Mouse (Mus musculus) lung, postnatal 25 days (tissue): ENCODE results near the gene Plscr1.

Source experiments
- DNase-seq: peaks from one replicate; pipeline ENCODE4 v3.0.0; 2022; ENCODE audit warnings: low spot score

Plscr1 gene

DNA sequence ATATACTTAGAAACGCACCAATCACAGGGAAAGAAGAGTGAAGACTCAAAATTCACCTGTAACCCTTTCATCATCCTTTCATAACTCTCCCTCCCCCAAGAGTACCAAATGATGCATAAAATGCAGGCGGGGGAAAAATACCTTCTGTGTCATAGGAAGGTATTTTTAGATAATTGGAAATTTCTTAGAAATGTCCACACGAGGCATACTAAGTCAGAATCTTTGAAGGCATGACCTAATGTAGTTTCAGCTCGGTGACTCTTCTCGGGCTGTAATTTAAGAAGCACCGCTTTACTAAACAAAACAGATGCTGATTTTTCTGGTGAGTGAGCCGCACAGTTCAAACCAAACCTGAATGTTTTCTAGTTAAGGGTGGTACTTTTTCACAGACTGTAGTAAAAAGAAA lies at the start of gene Plscr1:
TSS of gene Plscr1 (plus strand) at position 304 of the 406 bp plus-strand sequence.
- no peak for DNase-seq

DNA sequence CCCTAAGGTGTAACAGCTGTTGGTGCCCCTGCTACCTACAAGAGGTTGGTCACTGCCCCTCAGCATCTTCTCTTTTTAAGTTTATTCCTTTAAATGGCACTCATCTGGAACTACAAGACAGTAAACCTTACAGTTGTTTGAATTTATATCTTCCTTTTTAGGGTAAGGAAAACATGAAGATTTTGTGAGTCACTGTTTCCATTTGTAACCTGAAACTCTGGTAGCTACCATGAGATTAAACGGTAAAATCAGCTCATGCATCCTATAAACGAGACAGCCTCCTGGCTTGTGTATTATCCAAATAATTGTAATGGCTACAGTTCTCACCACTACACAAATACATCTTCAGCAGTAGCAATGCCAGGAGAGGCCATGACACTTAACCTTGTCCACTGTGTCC lies 45.2 kb upstream of the Plscr1 start:
- DNase-seq: no peak

DNA sequence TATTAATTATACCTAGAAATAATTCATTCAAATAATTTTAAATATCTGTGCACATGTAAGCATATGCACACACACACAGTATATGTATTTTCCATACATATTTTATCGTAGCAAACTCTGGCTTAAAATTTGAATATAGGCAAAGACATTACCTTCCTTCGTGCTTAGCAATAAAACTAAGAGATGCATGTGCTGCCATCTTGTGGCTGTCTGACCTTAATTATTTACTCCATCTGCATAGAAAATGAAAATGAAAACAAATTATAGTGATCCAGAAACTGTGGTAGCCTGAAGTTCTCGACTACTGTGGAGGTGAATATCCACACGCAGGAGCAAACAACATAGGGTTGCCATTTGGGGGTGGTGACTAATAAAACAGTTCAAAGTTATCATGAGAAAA lies 42.2 kb upstream of the Plscr1 start:
- peak; percentile 63 for DNase-seq

DNA sequence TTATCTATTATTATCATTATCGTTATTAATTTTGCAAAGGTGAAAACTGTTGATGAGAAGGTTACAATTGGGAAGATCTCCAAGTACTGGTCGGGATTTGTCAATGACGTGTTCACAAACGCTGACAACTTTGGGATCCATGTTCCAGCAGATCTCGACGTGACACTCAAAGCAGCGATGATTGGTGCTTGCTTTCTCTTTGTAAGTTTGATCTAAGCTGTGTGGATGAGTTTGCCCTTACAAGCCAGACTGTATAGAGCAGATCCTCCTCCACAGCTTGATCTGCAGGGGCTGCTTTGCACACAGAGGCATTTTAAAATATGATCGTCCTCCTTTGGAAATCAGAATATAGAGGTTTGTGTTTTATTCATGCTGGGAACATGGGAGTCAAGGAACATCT lies 41.8 kb upstream of the Plscr1 start:
- no peak for DNase-seq

DNA sequence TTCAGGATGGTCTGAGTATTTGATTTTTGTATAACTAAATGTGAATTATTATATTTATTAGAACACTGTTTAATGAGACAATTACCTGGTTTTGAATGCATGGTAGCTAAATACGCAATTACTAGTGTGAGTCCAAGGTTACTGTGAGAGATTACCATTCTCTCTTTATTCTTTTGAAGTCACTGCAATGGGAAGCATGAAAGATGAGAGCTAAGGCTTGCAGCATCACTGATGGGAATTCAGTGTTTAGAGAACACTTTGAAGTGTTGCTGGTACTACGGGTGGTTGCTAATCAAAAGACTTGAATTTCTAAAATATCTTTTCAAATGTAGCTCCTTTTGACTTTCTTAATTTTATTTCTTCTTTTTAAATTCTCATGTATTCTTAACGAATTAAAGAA lies 39.7 kb upstream of the Plscr1 start:
- DNase-seq: no peak

DNA sequence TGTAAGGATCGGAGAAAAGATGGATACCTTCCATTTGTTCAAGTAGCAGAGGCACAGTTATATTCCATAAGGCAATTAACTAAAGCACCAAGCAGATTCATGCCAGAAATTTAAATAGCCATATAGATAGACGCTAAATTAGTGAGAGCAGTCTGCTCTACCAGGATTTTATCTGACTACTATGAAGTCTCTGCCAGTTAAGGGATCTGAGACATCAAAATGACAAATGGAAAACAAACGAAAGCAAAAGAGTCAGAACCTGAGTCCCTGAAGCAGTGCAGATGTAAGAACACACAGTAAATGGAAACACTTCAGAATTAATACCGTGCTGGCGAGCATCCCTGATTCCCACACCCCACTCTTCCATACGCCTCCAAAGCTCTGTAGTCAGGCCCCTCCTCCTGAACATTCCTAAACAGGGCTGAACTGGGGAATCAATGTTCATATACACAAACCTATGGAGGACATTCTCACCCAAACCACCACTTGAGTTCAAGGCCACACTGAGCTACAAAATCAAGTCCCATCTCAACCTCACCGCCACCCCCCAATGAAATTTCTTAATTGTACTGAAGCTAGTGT lies 39.1 kb upstream of the Plscr1 start:
- DNase-seq: peak; percentile 38

DNA sequence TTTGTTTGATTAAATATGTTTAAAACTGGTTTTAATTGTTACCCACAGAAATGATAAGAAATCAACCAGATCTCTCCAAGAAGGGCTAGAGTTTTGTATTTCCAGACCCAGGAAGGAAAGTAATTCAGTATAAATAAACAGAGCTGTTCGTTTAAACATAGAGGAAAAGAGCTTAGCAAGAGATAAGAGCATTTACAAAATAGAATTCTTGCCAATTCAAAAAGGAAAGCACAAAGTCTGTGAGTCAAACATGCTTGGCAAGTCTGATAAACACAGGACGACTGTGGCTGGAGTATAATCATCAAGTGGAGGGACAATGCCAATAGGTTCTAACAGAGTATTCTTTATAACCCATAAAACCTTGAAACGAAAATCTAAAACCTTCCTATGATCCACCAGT lies 38.5 kb upstream of the Plscr1 start:
- DNase-seq: peak; percentile 50

DNA sequence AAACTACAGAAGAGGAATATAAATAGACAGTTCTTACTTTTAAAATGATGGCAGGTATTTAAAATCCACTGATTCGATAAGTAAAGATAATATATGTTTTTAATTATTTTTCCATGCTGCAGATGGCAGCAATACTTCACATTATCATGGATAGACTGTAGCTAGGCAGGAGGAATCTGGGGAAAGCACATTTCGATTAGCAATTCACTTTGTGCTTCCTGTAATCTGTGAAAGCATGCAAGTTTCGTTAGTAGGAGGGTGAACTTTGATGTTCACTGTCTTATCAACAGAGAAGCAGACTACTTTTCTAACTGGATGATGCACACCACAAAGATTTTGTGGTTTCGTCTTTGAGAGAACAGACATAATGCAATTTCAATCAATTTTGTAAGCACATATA lies 32.1 kb upstream of the Plscr1 start:
- DNase-seq: peak; percentile 15

DNA sequence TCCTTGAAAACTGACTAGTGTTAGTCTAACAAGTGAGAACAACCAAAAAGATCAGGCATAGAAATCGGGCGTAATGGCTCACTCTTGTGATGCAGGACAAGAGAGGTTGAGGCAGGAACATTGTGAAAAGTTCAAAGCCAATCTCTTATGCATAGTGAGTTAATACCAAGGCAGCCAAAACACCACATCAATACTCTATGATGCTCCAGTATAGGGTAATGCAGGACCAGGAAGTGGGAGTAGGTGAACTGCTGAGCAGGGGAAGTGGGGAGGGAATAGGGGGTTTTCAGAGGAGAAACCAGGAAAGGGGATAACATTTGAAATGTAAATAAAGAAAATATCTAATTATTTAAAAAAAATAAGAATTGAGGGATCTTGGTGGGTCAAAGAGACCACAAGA lies 31.7 kb upstream of the Plscr1 start:
- no peak for DNase-seq

DNA sequence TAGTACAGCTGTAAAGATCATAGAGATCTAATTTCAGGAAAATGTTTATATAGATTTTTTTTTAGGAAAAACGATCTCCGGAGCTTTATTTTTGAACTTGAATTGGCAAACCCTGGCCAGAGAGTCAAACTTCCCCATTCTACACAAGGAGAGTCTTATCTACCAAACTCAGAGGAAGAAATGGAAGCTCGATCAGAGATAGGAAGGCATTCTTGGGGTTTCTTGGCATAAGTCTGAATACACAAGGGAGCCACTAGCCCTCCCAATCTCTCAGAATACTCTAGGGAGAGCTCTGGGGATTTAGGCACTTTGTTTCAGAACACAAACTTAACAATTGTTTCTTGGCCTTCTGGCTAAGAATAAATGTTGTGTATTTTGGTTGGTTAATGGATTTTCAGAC lies 29.4 kb upstream of the Plscr1 start:
- DNase-seq: no peak

DNA sequence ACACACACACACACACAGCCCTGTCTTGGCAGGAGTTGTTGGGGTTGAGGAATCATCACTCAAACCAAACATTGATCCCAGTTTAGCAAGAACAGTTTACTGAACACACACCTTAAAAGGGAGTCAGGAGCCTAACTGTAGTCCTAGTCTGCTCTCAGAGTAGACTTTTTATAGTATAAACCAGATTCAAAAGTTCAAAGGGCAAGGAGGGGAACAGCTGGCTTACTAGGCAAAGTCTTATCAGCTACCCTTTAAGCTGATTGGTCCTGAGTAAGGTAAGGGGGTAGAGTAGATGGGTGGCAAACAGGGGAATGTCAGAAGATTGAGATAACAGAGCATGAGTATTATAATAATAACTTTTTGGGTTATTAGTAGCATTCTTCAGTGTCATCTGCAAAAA lies 28.1 kb upstream of the Plscr1 start:
- DNase-seq: no peak

DNA sequence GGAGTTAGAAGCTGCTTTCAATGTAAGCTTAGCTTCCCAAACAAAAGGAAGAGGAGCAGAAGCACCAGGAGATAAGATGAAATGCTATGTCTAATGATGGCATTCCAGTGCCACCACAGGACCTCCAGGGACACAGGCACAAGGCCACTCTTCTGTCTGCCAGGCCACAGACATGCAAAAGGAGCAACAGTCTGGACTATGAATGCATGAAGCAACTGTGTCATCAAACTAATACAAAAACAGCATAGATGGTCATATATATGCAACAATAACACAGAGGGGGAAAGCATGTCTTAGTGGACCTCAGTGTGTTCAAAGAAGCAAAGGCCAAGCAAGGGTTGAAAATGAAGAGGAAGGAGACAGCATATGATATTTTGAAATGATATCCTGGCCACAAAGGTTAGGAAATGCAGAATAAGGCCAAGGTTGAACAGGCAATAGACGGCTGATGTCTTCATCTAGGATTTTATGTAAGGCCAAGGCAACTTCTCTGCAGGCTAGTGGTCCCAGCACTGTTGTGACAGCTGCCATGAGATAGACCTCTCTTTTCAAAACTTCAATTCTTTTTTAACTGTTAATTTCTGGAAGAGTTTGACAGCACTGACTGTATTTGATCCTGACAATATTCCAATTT lies 24.8 kb upstream of the Plscr1 start:
- no peak for DNase-seq

DNA sequence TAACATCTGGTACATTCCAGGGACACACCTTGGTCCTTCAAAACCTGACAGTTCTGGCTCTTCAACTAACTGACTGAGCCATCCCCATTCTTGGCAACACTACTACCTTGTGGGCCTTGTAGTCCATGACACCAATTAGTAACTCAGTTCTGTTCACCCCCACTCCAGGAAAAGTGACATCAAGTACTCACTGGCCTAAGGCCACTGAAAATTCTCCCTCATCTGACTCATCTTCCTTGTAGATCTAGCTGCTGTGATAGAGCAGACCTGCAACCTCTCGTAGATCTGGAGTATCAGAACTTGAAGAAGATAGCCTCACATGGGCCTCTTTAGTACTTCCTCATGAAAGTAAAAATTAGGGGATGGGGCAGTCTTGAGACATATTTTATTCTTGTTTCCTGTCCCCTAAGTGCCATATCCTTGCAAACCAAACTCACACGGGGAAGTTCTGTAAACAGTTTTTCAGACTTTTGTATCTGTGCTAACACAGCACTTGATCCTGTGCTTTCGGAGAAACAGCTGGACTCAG lies 23.4 kb upstream of the Plscr1 start:
- DNase-seq: no peak

DNA sequence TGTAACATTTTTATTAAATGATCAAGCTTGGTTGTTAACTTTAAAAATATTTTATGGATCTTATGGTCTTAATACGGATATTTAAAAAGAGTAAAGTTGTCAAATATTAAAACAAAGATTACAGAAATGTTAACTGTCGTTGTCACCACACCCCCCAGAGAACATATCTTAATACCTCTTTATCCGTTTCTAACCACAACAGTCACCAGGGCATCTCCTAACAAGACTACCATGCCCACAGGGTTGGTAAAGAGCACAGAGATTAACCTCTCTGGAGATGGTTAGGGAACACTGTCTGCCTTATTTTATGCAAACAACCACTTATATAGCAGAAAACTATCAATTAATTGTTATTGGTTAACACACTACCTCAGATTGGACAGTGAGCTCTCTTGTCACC lies 22.8 kb upstream of the Plscr1 start:
- DNase-seq: no peak

DNA sequence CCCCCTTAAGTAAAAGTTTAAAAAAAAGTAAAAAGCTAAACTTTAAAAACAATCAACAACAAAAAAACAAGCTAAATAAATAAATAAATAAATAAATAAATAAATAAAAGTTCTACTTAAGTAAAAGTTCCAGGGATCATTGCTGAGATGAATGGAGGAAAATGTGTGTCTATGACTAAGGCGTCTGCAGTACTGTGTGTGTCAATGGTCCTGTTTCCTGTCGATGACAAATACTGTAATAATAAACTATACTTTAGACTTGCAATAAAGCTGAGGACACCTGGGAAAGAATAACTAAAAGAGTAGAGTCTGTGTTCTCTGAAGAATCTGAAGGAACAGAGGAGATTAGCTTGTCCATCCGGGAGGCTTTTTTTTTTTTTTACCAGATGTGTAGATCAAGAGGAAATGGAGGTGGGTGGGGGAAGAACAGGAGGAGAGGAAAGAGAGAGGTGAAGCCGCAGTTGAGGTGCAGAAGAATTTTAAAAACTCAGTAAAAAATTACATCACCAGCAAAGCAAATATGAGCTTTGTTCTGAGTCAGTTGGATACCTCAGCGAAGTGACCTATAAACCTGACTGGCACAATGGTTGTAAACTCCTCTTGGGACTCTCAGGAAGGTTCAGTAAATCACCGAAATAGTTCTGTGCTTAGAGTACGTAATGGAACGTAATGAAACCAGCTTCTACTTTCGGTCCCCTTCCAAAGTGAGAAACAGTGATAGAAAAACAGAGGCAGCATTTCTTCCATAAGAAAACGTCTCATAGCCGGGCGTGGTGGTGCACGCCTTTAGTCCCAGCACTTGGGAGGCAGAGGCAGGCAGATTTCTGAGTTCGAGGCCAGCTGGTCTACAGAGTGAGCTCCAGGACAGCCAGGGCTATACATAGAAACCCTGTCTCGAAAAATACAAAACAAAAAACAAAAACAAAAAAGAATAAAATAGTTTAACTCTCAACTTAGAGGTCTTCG lies 20.4 kb upstream of the Plscr1 start:
- no peak for DNase-seq

DNA sequence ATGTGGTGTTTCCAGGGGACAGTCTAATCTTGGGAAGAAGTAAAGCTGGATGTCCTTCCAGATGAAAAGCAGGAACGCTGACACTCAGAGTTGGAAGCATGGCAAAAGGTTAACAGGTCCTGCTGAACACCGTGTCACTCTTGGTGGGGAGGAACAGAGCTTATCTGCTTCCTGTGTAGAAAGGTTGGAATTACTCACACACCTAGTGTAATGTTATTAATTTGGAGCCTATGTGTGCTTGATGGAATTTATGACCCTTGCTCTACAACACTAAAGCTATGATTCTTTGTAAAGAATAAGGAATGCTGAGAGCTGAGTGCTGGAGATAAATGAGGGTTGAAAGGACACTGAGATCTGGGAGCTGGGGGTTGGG lies 19.7 kb upstream of the Plscr1 start:
- no peak for DNase-seq

DNA sequence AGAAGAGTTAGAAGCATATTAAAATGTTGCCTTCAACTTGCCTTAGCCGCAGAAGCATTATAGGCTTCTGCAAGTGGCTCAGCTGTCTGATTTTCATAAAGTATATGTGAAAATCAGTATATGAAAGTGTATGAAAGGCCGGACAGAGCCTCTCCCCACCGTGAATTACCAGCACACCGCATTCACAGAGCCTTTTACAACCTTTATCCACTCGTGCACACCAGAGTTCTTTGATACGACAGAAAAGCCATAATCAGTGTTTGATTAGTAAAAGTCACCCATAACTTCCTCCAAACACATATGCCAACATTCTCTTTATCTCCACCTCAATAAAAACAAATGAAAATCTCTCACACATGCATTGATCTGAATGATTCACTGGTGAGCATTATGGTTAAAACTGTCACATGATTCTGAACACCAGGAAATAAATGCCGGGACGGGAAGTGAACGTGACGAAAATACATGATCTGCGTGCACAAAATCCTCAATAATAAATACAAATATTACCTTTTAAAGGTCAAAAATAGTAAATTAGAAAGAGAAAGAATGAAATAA lies 14.6 kb upstream of the Plscr1 start:
- no peak for DNase-seq

DNA sequence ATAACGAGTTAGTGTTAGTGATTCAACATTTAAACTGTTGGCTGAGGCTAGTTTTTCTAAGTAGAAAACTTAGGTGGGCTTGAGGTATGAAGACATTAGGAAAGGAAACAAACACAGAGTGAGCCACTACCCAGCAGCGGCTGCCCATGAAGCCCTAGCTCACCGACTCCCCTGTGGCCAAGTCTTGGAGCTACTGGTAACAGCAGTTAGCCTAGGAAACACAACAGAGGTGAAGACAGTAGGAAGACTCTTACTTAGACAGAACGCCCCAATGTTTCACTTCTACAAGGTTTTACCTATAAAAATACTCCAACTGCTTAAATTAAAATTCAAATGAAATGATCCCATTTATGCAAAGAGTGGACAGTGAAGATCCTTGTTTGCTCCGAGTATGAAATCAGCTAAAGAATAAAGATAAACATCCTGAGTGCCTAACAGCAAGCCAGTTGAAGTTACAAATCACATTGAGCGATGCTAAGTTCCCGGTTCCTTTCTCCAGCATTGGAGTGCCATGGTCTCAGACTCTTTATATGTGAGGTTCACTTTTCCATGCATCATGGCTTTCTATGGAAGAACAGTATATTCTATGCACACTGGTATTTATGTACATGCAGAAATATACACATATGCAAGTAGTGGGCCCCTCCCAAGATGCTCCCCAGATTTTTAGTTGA lies 640 bp upstream of the Plscr1 start:
- no peak for DNase-seq

DNA sequence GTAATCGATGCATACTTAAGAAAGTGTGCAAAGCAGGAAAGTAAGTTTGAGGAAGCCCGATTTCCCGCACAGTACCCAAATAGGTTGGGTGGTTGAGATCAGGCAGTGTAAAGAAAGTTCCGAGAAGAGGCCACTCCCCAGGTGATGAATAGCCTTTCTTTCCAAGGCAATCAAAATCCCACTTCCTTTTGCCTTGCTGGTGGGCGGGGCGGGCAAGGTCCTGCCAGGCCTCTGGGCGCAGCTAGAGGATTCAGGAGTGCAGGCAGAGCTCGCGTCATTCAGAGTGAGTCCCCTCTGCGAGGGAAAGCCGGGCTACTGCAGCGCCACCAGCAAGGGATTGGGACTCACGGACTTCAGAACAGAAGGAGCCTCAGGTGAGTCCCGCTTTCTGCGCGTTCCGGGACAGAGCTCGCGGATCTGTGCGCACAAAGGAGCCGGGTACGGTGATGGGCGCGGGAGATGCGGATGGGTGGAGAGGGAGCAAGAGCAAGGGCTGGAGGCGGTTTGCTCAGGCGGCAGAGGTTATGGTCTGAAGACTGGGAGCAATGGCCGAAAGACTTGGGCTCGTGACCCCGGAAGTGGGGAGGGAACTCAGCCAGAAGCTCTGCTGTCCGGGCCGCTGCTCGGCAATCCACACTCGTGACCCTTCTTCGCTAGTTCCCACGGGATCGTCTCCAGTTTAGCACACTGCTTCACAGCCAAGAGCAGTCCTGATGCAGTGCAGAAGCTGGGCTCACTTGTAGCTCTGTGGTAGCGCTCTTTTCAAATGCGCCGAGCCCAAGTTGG lies 630 bp downstream of the Plscr1 start:
- peak; percentile 84 for DNase-seq

DNA sequence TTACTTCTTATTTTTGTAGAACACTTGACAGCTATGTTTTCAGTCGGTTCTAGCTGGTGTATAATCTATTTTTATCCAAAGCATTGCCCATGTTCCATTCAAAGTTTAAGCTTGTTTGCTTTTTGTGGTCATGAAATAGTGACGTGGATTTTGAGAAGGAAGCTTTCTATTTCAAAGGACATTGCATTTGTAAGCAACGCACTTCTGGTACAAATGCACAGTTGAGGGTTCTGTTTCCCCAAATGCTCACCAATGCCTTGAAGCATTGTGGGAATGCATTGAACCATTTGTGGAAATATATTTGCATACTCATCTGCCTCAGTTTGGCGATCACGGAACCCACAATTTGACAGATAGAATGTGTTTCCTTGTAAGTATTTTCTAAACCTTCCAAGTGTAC lies 3.2 kb downstream of the Plscr1 start:
- DNase-seq: no peak

DNA sequence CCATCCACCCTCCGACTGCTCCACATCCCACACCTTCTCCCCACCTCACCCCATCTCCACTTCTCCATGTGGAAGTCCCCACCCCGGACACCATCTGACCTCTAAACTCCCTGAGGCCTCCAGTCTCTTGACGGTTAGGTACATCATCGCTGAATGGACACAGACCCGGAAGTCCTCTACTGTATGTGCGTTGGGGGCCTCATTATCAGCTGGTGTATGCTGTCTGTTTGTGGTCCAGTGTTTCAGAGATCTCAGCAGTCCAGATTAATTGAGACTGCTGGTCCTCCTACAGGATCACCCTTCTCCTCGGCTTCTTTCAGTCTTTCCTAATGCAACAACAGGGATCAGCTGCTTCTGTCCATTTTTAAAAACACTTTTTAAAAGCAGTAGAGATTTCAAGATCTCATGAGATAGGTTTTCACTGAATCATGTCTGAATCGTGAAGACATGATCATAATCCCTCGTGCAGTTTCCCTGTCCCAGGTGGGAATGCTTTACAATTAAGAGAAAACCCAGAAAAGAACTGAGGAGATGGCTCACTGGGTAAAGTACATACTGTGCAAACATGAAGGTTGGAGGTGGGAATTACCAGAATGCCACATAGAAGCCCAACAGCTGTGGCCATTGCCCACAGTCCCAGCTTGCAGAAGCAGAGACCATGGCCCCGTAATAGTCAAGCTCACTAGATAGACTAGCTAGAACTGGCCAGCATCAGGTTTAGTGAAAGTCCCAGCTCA lies 4.2 kb downstream of the Plscr1 start:
- no peak for DNase-seq
